Mouse (Mus musculus) limb, embryonic 11.5 days (tissue): ENCODE measurements around the gene Rsl24d1. TPM values are rescaled to one million over a fixed set of nuclear protein-coding genes. Genes with fewer than 3 reads are reported as not detected.
A peak's percentile ranks its signal among the peaks of the same experiment; 100 is the strongest.

ENCODE experiments used
- ATAC-seq: fragments of 200-750 bp; cut with Nextera tagmentation; 2 replicates; pipeline ENCODE4 v1.8.0; 2017; ENCODE audit warnings: low read depth; ENCODE audit not compliant: insufficient number of reproducible peaks, low FRiP score, low TSS enrichment
- DNase-seq: peaks from one replicate; pipeline ENCODE4 v3.0.0-alpha.2; 2015; ENCODE audit warnings: low spot score
- H3K27ac ChIP-seq: fragments of 300-500 bp; sonication (generic); replicated peaks from 2 replicates; pipeline ENCODE4 v1.5.1; 2014; ENCODE audit warnings: low read depth, mild to moderate bottlenecking, low read length
- H3K27me3 ChIP-seq: fragments of 300-500 bp; sonication (generic); 2 replicates; pipeline ENCODE4 v1.6.1; 2014; ENCODE audit warnings: mild to moderate bottlenecking, low read length, mixed read lengths; ENCODE audit not compliant: control insufficient read depth, insufficient read depth
- H3K36me3 ChIP-seq: fragments of 300-500 bp; sonication (generic); 2 replicates; pipeline ENCODE4 v1.6.1; 2014; ENCODE audit warnings: mild to moderate bottlenecking, low read length, moderate library complexity, mixed read lengths; ENCODE audit not compliant: control insufficient read depth, insufficient read depth
- H3K4me1 ChIP-seq: fragments of 300-500 bp; sonication (generic); 2 replicates; pipeline ENCODE4 v1.6.1; 2014; ENCODE audit warnings: low read length, mixed read lengths; ENCODE audit not compliant: control insufficient read depth, insufficient read depth
- H3K4me2 ChIP-seq: fragments of 300-500 bp; sonication (generic); 2 replicates; pipeline ENCODE4 v1.6.1; 2014; ENCODE audit warnings: low read depth, mild to moderate bottlenecking, moderate library complexity; ENCODE audit not compliant: severe bottlenecking
- H3K4me3 ChIP-seq: fragments of 300-500 bp; sonication (generic); 2 replicates; pipeline ENCODE4 v1.5.1; 2014; ENCODE audit warnings: low read depth, low read length
- H3K9ac ChIP-seq: fragments of 300-500 bp; sonication (generic); 2 replicates; pipeline ENCODE4 v1.6.1; 2014; ENCODE audit warnings: mild to moderate bottlenecking, low read length
- H3K9me3 ChIP-seq: fragments of 300-500 bp; sonication (generic); 2 replicates; pipeline ENCODE4 v1.6.1; 2016; ENCODE audit warnings: low read length; ENCODE audit not compliant: control insufficient read depth
- WGBS: fragments of 180-500 bp; shearing (Covaris S2); extraction: QIAGEN DNeasy Blood & Tissue Kit; methylation state at CpG from one replicate; pipeline ENCODE4 v1.1.7; 2014; 5-methylcytosine and 5-hydroxymethylcytosine counted together
- polyA plus RNA-seq: library from polyadenylated mRNA; unstranded; fragments of >200 nt; fragmentation: Nextera tagmentation; extraction: Ambion mirVana; gene quantifications from 2 replicates; pipeline ENCODE4 v1.2.1, GENCODE M21; 2014

Gene Rsl24d1
- polyA plus RNA-seq, 1 experiment from 2014 or later: 180 TPM

DNA sequence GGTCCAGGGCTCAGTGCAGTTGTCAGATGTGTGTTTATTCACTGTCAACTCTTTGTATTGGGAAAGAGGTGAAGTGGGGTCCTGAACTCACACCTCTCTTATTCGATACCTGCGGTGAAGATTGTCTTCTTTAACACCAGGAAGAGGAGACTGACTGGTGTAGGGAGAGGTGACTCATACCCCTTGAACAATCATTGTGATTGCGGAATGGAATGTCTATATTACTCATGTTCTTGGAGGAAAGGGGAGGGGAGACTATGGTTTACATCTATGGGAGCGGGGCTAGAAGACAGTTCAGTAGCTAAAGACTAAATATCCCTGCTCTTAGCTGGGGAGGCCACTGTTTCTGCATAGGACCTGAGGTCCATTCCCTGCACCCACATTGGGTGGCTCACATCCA lies 17.3 kb downstream of the Rsl24d1 start:
- no peaks in the 10 kb centered on the region for H3K4me1 ChIP-seq
- H3K4me3 ChIP-seq: no peak overlapping the region
- no peaks in the 10 kb centered on the region for H3K27me3 ChIP-seq
- H3K36me3 ChIP-seq: peaks cover 2% of the 10 kb centered on the region
- H3K9me3 ChIP-seq: no peaks in the 10 kb centered on the region
- WGBS: 94% methylated on average over 4 of the region's 4 CpGs
- H3K4me2 ChIP-seq: no peak overlapping the region
- H3K9ac ChIP-seq: no peak overlapping the region
- ATAC-seq: no peak
- DNase-seq: no peak
- H3K27ac ChIP-seq: no peak overlapping the region

DNA sequence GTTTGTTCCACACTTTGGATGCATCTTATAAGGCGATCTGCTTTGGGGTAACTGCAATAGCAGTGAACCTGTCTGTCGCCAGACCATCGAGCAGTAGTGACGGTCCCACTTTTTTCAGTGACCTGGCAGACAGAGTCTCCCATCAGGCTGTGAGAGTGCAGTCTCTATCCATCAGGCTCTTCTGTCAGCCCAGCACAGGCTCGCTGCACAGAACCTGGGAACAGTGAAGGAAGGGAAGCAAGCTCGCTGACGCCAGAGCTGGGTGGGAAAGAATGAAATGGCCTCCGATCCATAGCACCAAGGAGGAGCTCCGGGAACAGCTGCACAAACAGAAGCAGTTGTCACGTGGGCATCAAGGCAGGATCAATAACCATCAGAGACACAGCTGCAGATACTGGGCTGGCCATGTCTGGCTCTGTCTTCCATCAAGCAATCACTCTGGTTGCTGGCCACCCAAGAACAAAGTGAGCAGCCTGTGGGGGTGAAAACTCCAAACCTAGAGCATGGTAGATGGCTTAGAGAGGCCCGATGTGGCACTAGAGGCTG lies 24.2 kb downstream of the Rsl24d1 start:
- no peak overlapping the region for H3K9ac ChIP-seq
- ATAC-seq (0 out of 2 replicates have a peak, but pooled peaks have one; percentile 21), DNase-seq (no peak)
- no peak overlapping the region for H3K4me2 ChIP-seq
- H3K27ac ChIP-seq: no peak overlapping the region
- no peak overlapping the region for H3K4me3 ChIP-seq
- WGBS: 53% methylated on average over 11 of the region's 11 CpGs
- H3K4me1 ChIP-seq: no peaks in the 10 kb centered on the region; the same call in 1 of the 2 replicates
- no peaks in the 10 kb centered on the region for H3K27me3 ChIP-seq
- no peaks in the 10 kb centered on the region for H3K9me3 ChIP-seq
- H3K36me3 ChIP-seq: no peaks in the 10 kb centered on the region

DNA sequence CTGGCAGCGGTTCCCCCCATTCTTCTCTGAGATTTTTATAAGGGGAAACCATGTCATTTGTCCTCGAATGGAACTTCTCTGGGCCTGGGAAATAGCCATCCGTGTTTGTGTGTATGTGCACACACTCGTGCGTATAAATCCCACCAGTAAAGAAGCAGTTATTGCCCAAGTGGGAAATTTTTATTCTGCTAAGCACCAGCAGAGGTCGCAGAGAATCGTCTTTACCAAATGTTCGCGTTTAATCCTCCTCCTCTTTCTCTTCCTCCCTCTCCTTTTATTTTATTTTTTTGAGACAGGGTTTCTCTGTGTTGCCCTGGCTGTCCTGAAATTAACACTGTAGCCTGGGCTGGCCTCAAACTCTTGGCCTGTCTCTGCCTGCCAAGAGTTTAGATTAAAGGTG lies 41.1 kb downstream of the Rsl24d1 start:
- no peak for DNase-seq
- no peak for ATAC-seq
- Histone ChIP-seq H3K9ac (no peak overlapping the region), H3K4me3 (no peak overlapping the region), H3K27me3 (no peaks in the 10 kb centered on the region), H3K36me3 (no peaks in the 10 kb centered on the region), H3K27ac (no peak overlapping the region), H3K4me2 (no peak overlapping the region), H3K9me3 (no peaks in the 10 kb centered on the region), H3K4me1 (no peaks in the 10 kb centered on the region)
- 61% methylated on average over 9 of the region's 9 CpGs for WGBS

DNA sequence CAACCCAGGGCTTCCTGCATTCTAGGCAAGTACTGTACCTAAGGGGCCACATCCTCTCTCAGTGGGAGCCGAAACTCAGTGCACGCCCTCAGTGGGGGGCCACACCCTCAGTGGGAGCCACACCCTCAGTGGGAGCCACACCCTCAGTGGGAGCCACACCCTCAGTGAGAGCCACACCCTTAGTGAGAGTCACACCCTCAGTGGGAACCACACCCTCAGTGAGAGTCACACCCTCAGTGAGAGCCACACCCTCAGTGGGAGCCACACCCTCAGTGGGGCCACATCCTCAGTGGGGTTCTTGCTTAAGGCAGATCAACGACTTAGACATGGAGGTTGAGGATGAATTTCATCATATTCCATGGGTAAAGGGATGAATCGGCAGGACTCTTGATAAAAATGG lies 44.7 kb downstream of the Rsl24d1 start:
- WGBS: 81% methylated on average over 4 of the region's 4 CpGs
- Histone ChIP-seq H3K4me2 (no peak overlapping the region), H3K36me3 (no peaks in the 10 kb centered on the region), H3K9me3 (no peaks in the 10 kb centered on the region), H3K27me3 (no peaks in the 10 kb centered on the region), H3K9ac (no peak overlapping the region), H3K27ac (no peak overlapping the region), H3K4me1 (no peaks in the 10 kb centered on the region), H3K4me3 (no peak overlapping the region)
- no peak for DNase-seq
- ATAC-seq: no peak

DNA sequence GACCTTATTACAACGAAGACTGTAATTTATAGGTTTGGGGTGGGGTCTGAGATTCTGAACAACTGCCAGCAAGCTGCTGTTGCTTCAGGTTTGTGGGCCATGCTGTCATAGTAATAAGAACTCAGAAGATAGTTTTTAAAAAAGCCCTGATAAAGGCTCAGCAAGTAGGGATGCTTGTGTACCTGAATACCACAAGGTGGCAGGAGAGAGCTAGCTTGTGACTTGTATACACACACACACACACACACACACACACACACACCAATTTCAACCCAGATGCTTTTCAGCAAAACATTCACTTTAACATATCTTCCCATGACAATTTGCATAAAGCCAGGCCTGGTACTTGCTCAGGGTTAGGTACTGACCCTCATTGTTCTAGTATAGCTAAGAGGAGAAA lies 46.0 kb downstream of the Rsl24d1 start:
- WGBS: 45% methylated on average over 1 of the region's 1 CpGs
- no peaks in the 10 kb centered on the region for H3K36me3 ChIP-seq
- no peaks in the 10 kb centered on the region for H3K4me1 ChIP-seq
- no peaks in the 10 kb centered on the region for H3K9me3 ChIP-seq
- H3K27me3 ChIP-seq: no peaks in the 10 kb centered on the region
- H3K4me3 ChIP-seq: no peak overlapping the region
- no peak for ATAC-seq
- H3K27ac ChIP-seq: no peak overlapping the region
- DNase-seq: no peak
- H3K9ac ChIP-seq: no peak overlapping the region
- no peak overlapping the region for H3K4me2 ChIP-seq

DNA sequence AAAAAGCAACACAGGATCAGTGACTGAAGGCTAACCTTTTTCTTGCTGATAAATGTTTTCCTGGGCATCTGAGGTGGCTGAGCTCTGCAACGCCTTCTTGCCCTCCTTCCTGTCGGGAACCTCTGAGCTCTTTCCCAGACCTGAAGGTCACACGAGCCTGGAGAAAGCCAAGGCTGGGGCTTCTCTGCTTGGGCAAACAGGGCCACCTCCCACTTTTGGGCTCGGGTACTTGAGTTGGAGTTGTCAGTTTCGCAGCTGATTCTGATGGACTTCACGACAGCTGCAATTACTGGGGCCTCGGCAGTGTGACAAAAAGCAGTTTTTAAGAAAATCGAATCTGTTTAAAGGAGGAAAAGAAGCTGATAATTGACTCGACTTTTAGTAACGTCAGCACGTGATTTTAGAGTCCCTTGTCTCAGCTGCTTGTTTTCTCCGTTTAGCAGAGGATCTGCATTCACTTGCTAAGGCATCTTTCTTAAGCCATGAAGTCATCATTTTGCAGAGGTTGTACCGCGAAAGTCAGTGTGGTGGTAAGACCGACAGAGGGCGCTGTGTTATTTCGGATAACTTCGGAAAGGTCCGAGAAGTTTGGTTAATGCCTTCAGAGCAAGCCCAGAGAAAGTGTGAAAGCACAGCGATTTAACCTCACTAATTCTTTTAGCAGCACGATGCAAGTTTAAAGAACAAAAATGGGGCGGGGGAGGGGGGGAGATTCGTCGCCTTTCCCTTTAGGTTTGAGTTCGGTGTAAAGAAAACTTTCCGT lies 49.5 kb downstream of the Rsl24d1 start:
- Histone ChIP-seq H3K4me3 (0 out of 2 replicates have a peak overlapping the region, but pooled peaks have one; percentile 15), H3K27me3 (no peaks in the 10 kb centered on the region), H3K9me3 (no peaks in the 10 kb centered on the region), H3K4me2 (peak overlapping the region; percentile 33), H3K27ac (no peak overlapping the region), H3K9ac (no peak overlapping the region), H3K4me1 (no peaks in the 10 kb centered on the region), H3K36me3 (no peaks in the 10 kb centered on the region)
- DNase-seq (peak; percentile 91), ATAC-seq (peak; percentile 57; the same call in 1 of the 2 replicates)
- WGBS: 21% methylated on average over 26 of the region's 26 CpGs

DNA sequence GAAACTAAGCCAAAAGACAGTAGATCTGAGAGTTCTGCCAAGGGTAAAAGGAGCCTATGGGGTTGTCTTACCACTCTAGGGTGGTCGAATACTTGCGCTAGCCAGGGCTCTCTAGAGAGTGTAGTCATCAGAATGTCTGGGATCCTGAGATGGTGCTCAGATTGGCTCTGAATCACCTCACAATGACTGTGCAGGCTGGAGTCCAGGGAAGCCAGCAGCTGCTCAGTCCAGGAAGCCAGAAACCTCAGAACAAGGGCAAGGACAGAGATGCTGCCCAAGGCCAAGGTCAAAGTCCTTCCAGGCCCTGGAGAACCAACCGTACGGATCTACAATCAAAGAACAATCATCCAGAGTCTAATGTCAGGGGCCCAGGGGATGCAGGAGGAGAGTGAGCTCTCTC lies 52.4 kb downstream of the Rsl24d1 start:
- no peak overlapping the region for H3K4me3 ChIP-seq
- WGBS: 91% methylated on average over 4 of the region's 4 CpGs
- no peak overlapping the region for H3K27ac ChIP-seq
- H3K4me2 ChIP-seq: no peak overlapping the region
- DNase-seq (no peak), ATAC-seq (no peak)
- no peak overlapping the region for H3K9ac ChIP-seq
- H3K36me3 ChIP-seq: no peaks in the 10 kb centered on the region
- H3K27me3 ChIP-seq: no peaks in the 10 kb centered on the region
- no peaks in the 10 kb centered on the region for H3K9me3 ChIP-seq
- H3K4me1 ChIP-seq: no peaks in the 10 kb centered on the region
